Mouse (Mus musculus): ENCODE measurements around the gene Ntrk3.

GRCm38 (mm10) chr7:78542468-78542867, 195.3 kb downstream of the Ntrk3 start:
- no peak for TF ChIP-seq CTCF (IDR thresholded peaks at IDR 0.05; ENCODE audit: insufficient read depth, low read length)
- TF ChIP-seq POLR2A (IDR thresholded peaks at IDR 0.05; ENCODE audit: borderline replicate concordance, extremely low read depth, low read depth, low read length): no peak

Measured in lung, adult 2 months (tissue).